Mouse (Mus musculus) spleen, adult 2 months (tissue): Measurements from ENCODE around the gene Myh9. TPM values are rescaled to one million over a fixed set of nuclear protein-coding genes. Genes with fewer than 3 reads are reported as not detected.

Experiments used
- DNase-seq, 2 experiments: peaks; one replicate each; pipeline versions ENCODE4 v3.0.0 to v3.0.0-alpha.2; 2012 to 2021; ENCODE audit warnings: low spot score in 2 of 2, low read depth in 1 of 2
- H3K27ac ChIP-seq: fragments of 200-500 bp; 2 replicates; pipeline ENCODE4 v1.5.1; 2012; ENCODE audit warnings: low read length, inconsistent platforms; ENCODE audit not compliant: insufficient read depth
- H3K27me3 ChIP-seq: fragments of 200-500 bp; 2 replicates; pipeline ENCODE4 v1.6.1; 2012; ENCODE audit warnings: mild to moderate bottlenecking, moderate library complexity, low read length, inconsistent platforms; ENCODE audit not compliant: control insufficient read depth, insufficient read depth
- H3K36me3 ChIP-seq: fragments of 200-500 bp; 2 replicates; pipeline ENCODE4 v1.6.1; 2012; ENCODE audit warnings: mild to moderate bottlenecking, low read length, inconsistent platforms; ENCODE audit not compliant: control insufficient read depth, insufficient read depth
- H3K4me1 ChIP-seq: fragments of 200-500 bp; 2 replicates; pipeline ENCODE4 v1.6.1; 2011; ENCODE audit warnings: inconsistent platforms; ENCODE audit not compliant: control insufficient read depth, insufficient read depth, insufficient read length
- H3K4me3 ChIP-seq: fragments of 200-500 bp; 2 replicates; pipeline ENCODE4 v1.5.1; 2011; ENCODE audit warnings: mild to moderate bottlenecking, inconsistent platforms; ENCODE audit not compliant: insufficient read depth, insufficient read length; ENCODE audit errors: extremely low read depth
- CTCF ChIP-seq: fragments of 200-500 bp; IDR thresholded peaks from 2 replicates; pipeline ENCODE4 v1.5.1; 2011; ENCODE audit warnings: mild to moderate bottlenecking, inconsistent platforms; ENCODE audit not compliant: insufficient read depth, insufficient read length, insufficient replicate concordance; ENCODE audit errors: extremely low read depth
- POLR2A ChIP-seq: fragments of 200-500 bp; IDR thresholded peaks from 2 replicates; pipeline ENCODE4 v1.6.1; 2011; ENCODE audit warnings: low read depth, low read length, inconsistent platforms
- WGBS: fragments of 180-500 bp; shearing (Covaris S2); methylation state at CpG from one replicate; pipeline ENCODE4 v1.1.7; 2018; 5-methylcytosine and 5-hydroxymethylcytosine counted together
- polyA plus RNA-seq: library from polyadenylated mRNA; depleted of rRNA; stranded (reverse); fragments of >200 nt; gene quantifications from 2 replicates; pipeline ENCODE4 v1.2.3, GENCODE M21; 2012; rRNA removed

Gene Myh9
- polyA plus RNA-seq: 138 and 142 TPM in 2 replicates

- H3K36me3 ChIP-seq: peaks cover 4% of the 10 kb centered on the region; the same call in 1 of the 2 replicates
- peak; percentile 99 to 100 for DNase-seq
- peaks cover 25% of the 10 kb centered on the region; the same call in 1 of the 2 replicates for H3K4me1 ChIP-seq
- TF ChIP-seq CTCF (no peak), POLR2A (peak; percentile 94)
- peak within 1 kb of the TSS; percentile 98 for H3K27ac ChIP-seq
- WGBS: under 1% methylated on average over 46 of the region's 46 CpGs
- peak within 1 kb of the TSS; percentile 93 for H3K4me3 ChIP-seq
- H3K27me3 ChIP-seq: no peaks in the 10 kb centered on the region
These were observed at the start of gene Myh9 for GRCm38 (mm10) chr15:77842047-77842843. Gene Myh9 (minus strand): TSS chr15:77842175.

- DNase-seq: no peak
- TF ChIP-seq POLR2A (no peak), CTCF (no peak)
- H3K4me3 ChIP-seq: no peak overlapping the region
- no peaks in the 10 kb centered on the region for H3K27me3 ChIP-seq
- H3K27ac ChIP-seq: no peak overlapping the region
- H3K4me1 ChIP-seq: peaks cover 5% of the 10 kb centered on the region; the same call in 1 of the 2 replicates
- WGBS: 82% methylated on average over 8 of the region's 8 CpGs
- no peaks in the 10 kb centered on the region for H3K36me3 ChIP-seq
These were observed 49.8 kb upstream of the Myh9 start for GRCm38 (mm10) chr15:77891766-77892165.

- no peak for DNase-seq
- 82% methylated on average over 4 of the region's 4 CpGs for WGBS
- TF ChIP-seq CTCF (no peak), POLR2A (no peak)
- no peaks in the 10 kb centered on the region for H3K27me3 ChIP-seq
- H3K27ac ChIP-seq: no peak overlapping the region
- H3K4me1 ChIP-seq: peaks cover 3% of the 10 kb centered on the region; the same call in 1 of the 2 replicates
- H3K36me3 ChIP-seq: no peaks in the 10 kb centered on the region
- no peak overlapping the region for H3K4me3 ChIP-seq
These were observed 47.9 kb upstream of the Myh9 start for GRCm38 (mm10) chr15:77889761-77890422.

- H3K27ac ChIP-seq: no peak overlapping the region
- no peaks in the 10 kb centered on the region for H3K27me3 ChIP-seq
- 82% methylated on average over 7 of the region's 7 CpGs for WGBS
- H3K36me3 ChIP-seq: no peaks in the 10 kb centered on the region
- DNase-seq: no peak
- H3K4me1 ChIP-seq: no peaks in the 10 kb centered on the region
- H3K4me3 ChIP-seq: no peak overlapping the region
- TF ChIP-seq CTCF: no peak
- TF ChIP-seq POLR2A: no peak
These were observed 46.3 kb upstream of the Myh9 start for GRCm38 (mm10) chr15:77888286-77888685.

GRCm38 (mm10) chr15:77887093-77887488, 45.1 kb upstream of the Myh9 start:
- WGBS: 71% methylated on average over 1 of the region's 1 CpGs
- Histone ChIP-seq H3K4me1 (no peaks in the 10 kb centered on the region; the same call in 1 of the 2 replicates), H3K27me3 (no peaks in the 10 kb centered on the region), H3K27ac (no peak overlapping the region), H3K36me3 (no peaks in the 10 kb centered on the region), H3K4me3 (no peak overlapping the region)
- no peak for DNase-seq
- no peak for TF ChIP-seq POLR2A
- TF ChIP-seq CTCF: no peak

GRCm38 (mm10) chr15:77886369-77887092, 44.6 kb upstream of the Myh9 start:
- Histone ChIP-seq H3K27me3 (no peaks in the 10 kb centered on the region), H3K4me1 (no peaks in the 10 kb centered on the region; the same call in 1 of the 2 replicates), H3K36me3 (no peaks in the 10 kb centered on the region), H3K27ac (no peak overlapping the region), H3K4me3 (no peak overlapping the region)
- no peak for DNase-seq
- WGBS: 90% methylated on average over 4 of the region's 5 CpGs
- no peak for TF ChIP-seq POLR2A
- TF ChIP-seq CTCF: no peak
